Mouse (Mus musculus): ENCODE measurements around the gene Ncf2.
"Not testable (repeated sequence)": the region's sequence is repeated elsewhere in the genome, so short reads cannot be mapped to it uniquely, and the experiment has no call there.

The Ncf2 gene

DNA sequence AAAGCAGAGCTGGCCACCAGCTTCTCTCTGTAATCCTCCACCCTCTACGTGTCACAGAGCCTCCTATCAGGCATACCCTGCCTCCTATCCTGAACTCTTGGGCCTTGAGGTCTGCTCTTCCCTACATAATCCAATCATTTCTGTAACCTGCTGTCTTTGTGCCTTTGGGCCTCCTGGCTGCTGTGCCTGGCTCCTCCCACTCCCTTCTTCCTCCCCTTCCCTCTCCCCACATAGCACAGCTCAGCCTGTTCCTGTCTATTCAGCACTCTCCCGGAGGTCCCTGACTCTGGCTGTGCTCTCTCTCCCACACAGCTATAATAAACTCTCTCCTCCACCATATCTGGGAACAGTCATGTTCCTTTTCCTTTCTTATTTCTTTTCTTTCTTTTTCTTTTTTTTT is at the start of gene Ncf2:
Ncf2 (plus strand) TSS at position 298 of the 400 bp plus-strand sequence.
- no peak for DNase-seq (ENCODE audit: low spot score in 2 of 2)

GRCm38 (mm10) chr1:152750312-152750965 is 49.6 kb upstream of the Ncf2 start, which contains the start of gene Apobec4:
Gene Apobec4 (plus strand): TSS chr1:152750551.
- DNase-seq (ENCODE audit: low spot score in 2 of 2), result no peak

DNA sequence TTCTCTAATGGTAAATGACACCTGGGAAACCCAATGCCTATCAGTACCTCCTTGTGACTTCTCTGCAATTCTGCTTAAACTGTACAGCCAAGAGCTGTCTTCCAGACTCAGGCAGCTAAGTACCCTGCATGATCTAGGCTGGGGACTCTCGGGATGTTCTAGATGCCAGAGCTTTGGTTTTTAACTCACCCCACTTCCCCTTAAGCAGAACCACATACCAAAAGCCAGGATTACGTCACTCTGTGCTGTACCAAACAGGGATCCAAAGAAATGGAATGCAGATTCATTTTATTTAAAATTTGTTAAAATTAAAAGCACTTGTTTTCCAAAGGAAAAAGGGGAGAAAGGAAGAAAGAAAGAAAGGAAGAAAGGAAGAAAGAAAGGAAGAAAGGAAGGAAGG is 38.2 kb upstream of the Ncf2 start:
- no peak for DNase-seq (ENCODE audit: low spot score in 2 of 2)

DNA sequence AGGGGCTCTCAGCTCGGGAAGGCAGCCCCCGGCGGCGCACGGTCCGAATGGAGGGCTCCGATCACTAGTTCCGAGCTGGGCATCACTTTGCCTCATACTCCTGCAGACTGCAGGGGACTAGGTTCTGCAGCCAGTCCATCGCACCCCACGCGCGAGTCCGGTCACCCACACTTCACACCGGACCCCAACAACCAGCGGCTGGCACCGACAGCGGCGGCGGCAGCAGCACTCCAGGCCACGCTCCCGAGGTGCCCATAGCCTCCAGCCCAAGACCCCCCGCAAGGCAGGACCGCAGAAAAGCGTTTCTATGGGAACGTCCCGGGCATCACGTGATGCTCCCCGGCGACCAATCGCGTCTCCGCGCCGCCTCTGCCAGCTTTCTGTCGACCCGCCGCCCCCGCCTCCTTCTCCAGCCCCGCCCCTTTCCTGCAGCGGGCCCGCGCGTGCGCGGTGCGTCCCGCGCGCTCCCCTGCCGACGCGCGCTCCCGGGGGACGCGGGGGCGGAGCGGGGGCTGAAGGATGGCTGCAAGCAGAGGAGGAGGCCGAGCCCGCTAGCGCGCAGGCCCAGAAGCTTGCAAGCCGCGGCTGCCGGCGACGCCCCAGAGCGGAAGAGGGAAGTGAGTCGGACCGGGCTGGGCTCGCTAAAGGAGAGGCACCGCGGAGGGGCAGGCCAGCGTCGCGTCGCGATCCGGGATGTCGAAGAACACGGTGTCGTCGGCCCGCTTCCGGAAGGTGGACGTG is 33.8 kb upstream of the Ncf2 start, which contains the start of the genes Rgl1 and Arpc5:
Rgl1 (minus strand) TSS at position 320 of the 741 bp plus-strand sequence.
Arpc5 (plus strand) TSS at position 511 of the 741 bp plus-strand sequence.
- DNase-seq (ENCODE audit: low spot score in 2 of 2), result peak; percentile 95 to 98

DNA sequence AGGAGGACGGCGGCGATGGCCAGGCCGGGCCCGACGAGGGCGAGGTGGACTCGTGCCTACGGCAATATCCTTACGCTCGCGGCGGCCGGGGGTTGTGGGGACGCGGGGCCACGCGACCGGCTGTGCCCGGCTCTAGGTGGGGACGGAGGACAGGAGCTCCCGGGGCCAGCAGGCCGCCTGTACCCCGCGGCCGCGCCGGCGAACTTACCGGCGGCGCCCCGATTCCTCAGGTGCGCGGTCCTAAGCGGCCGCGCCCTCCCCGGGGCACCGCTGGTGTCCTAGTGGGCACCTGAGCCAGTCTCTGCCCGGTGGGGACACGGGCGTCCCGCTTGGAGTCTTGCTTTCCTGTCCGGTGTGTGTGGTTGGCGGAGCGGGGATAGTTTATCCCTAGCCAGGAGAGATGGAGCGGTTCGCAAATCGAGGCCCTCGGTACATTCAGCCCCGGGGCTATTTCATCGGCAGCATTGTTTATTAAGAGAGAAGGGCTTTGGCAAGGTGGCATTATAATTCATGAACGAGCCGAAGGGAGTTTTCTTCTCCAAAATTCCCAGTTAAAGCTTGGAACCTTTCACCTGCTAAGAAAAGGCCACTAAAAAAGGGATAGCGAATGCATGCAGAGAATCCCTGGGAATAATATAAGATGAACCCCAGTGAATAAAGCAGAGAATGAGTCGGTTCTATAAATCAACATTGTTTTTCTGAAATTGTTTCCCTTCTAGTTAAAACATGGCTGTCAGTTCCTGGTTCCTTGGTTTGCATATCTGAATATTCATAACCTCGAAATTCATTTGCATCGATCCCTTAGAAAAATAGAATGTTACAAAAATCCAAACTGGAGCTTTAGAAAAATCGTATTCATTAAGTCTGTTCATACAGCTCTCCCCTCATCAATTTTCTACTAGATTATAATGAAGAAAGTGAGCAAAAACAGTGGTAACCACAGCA is 32.9 kb upstream of the Ncf2 start:
- DNase-seq (ENCODE audit: low spot score in 2 of 2), result no peak

DNA sequence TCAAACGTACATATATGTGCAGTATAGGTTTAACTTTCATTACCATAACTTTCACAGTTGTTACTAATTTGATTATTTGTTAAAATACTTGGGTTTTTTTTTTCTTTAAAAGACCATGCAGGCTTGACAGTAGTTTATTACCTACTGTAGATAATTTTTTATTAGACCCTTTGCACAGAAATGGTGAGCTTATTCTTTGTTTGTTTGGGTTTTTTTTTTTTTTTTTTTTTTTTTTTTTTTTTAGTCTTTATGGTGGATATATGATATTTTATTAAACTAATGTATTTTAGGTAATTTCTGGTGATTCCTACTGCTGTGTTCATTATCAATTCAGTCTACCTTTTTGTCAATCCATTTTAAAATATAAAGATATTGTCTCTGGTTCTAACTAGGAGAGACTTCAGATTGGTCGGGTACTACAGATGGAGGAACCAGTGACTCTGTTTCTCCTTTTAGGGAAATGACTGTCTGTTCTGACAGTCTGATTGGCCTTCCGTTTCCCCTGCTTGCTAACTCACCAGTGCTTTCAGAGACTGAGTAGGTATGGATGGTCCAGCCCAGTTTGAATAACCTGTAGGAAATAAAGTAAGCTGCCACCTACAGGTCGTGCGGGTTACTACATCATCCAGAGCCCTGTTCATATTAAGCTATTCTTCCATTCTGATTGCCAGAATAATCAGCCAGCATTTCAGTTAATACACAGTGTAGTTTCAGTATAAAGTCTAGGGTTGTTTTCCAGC is 32.1 kb upstream of the Ncf2 start:
- peak; percentile 87 to 92 for DNase-seq (ENCODE audit: low spot score in 2 of 2)

DNA sequence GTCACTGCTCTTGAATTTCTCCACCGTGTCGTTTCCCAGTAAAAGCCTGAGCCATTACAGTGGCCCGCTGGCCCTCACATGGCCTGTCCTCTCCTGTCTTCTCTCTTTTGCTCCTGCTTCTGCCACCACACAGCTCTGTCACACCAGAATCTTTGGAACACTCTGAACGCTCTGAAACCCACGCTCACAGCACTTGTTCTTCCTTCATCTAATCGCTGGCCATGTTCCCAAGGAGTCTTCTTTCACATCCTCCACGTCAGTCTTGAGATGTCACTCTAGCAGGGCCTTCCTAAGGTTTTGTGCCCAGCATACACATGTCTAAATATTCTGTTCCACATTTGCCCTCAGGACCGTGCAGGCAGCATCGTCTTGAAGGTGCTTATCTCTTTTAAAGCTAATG is 29.0 kb upstream of the Ncf2 start:
- no peak for DNase-seq (ENCODE audit: low spot score in 2 of 2)

- DNase-seq (ENCODE audit: low spot score in 2 of 2), result not testable (repeated sequence)
These were observed 25.4 kb upstream of the Ncf2 start for GRCm38 (mm10) chr1:152774601-152775000.

DNA sequence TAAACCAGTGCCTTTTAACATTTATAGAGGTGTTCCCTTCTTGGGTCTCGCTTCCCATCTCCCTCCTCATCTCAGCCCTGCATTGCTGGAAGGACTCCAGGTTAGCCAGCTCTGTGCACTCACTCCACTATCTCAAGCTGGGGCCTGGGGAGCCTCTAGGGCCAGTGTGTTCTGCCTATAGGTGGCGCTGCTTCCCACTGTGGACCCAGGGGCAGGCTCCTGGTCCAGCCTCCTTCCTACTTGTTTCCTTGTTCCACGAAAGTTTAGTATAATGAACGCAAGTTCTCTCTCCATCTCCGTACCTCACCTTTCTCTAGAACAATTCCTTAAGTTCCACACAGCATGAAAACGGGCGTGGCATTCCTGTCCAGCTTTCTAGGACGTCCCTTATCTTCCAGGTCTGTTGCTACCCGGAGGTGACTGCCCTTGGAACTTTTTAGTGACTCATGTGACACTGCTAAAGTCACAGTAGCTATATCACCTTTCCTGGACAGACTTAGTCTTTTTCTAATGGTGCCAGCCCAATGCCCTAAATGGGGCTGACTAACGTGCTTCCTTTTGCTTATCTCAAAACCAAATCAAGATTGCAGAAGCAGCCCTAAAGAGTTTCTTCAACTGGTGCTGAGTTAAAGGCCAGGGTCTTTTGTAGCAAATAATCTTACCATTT is 20.8 kb upstream of the Ncf2 start:
- DNase-seq (ENCODE audit: low spot score in 2 of 2), result peak; percentile 72 to 90

GRCm38 (mm10) chr1:152784620-152785019 is 15.4 kb upstream of the Ncf2 start:
- no peak for DNase-seq (ENCODE audit: low spot score in 2 of 2)

DNA sequence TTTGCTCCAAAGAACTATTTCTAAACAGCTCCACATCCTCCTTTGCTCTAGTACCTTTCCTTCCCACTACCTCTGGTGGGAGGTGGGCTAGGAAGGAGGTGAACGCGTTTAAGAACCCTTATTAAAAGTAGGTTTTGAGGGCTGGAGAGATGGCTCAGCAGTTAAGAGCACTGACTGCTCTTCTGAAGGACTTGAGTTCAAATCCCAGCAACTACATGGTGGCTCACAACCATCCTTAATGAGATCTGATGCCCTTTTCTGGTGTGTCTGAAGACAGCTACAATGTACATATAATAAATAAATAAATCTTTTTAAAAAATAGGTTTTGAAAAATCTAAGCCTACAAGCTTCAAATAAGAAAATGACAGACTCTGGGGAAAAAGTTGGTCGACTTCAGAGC is 14.5 kb upstream of the Ncf2 start:
- not testable (repeated sequence) for DNase-seq (ENCODE audit: low spot score in 2 of 2)

GRCm38 (mm10) chr1:152786953-152787352 is 13.0 kb upstream of the Ncf2 start:
- DNase-seq (ENCODE audit: low spot score in 2 of 2), result peak in 1 of 2 experiments; percentile 36

DNA sequence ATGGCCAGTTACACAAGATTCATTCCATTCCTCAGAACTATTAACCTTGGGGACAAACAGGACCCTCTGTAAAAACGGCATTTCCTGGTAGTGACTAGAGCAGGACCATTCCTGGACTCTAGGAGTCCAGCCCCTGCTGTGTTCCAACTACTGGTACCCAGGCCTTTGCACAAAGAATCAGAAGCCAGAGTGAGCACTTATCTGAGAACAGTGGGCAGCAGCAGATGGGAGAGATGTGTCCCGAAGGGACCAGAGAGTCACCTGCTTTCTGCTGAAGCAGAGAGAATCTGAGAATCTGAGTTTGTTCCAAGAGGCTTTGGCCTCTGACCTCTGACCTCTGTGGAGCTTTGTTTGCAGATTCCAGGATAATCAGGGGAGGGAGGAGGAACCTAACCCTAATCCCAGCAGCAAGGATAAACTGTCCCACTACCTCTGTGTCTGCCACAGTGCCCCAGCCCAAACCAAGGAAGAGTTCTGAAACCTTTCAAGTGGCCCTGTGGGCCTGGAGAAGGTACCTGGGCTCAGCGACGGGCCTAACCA is 11.8 kb upstream of the Ncf2 start:
- DNase-seq (ENCODE audit: low spot score in 2 of 2), result no peak

GRCm38 (mm10) chr1:152790254-152790653 is 9.7 kb upstream of the Ncf2 start:
- peak; percentile 59 to 71 for DNase-seq (ENCODE audit: low spot score in 2 of 2)

- DNase-seq (ENCODE audit: low spot score in 2 of 2), result no peak
These were observed 9.2 kb upstream of the Ncf2 start for GRCm38 (mm10) chr1:152790821-152791220.

DNA sequence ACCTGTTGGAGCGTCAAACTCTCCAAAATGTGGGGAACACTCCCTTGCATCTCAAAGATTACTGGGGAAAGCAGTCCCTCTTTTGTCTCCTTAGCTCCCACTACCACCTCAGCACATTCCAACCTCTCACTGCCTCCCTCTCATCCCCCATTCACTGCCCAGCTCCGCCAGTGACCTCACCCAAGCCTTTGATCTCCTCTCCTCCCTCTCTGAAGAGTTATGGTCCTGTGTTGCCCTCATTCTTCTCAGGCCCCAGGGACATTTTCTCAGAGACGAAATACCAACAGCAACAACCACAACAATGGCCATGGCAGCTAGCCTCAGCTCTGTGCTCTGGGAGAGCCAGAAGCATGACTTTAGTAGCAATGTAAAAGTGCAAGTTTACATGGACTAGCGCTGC is 8.7 kb upstream of the Ncf2 start:
- no peak for DNase-seq (ENCODE audit: low spot score in 2 of 2)

DNA sequence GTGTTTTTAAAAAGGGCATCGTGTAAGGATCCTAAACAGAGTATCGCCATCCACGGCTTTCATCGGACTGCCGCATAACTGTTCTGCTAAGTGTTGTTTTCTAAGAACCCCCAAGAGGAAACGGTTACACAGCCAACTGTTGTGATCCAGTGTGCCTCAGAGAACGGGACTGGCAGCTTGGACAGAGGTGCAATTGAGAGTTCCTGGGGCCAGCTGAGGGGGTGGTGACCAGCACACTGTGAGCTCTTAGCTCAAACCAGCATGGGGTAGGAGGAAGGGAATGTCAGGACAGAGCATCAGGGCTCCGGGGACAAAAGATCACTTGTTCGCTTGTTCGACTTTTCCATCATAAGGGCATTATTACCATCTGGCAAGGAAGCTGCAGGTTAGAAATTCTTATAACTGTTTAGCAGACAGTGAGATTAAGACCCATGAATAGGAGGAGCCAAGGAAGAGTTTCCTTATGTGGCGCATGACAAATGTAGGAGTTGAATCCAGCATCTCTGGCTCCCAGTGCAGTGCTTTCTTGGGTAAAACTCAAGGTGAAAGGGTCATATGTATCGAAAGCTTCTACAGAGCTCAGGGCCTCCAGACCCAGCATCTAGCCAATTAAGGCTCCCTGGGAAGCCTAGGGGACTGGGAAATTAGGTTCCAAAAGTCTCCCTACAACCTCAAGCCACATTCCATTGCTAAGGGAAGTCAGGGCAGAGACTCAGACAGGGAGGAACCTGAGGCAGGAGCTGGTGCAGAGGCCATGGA is 7.1 kb upstream of the Ncf2 start:
- DNase-seq (ENCODE audit: low spot score in 2 of 2), result no peak

- no peak for DNase-seq (ENCODE audit: low spot score in 2 of 2)
These were observed 6.4 kb upstream of the Ncf2 start for GRCm38 (mm10) chr1:152793495-152794130.

- DNase-seq (ENCODE audit: low spot score in 2 of 2), result no peak
These were observed 4.2 kb upstream of the Ncf2 start for GRCm38 (mm10) chr1:152795688-152796255.
